Mouse (Mus musculus): ENCODE data around the gene Nrp1. TPM values are rescaled to one million over a fixed set of nuclear protein-coding genes. Genes with fewer than 3 reads are reported as not detected.
A peak's percentile ranks its signal among the peaks of the same experiment; 100 is the strongest.

Gene Nrp1
- polyA plus RNA-seq, 1 experiment from 2014 or later: 82.2 TPM

DNA sequence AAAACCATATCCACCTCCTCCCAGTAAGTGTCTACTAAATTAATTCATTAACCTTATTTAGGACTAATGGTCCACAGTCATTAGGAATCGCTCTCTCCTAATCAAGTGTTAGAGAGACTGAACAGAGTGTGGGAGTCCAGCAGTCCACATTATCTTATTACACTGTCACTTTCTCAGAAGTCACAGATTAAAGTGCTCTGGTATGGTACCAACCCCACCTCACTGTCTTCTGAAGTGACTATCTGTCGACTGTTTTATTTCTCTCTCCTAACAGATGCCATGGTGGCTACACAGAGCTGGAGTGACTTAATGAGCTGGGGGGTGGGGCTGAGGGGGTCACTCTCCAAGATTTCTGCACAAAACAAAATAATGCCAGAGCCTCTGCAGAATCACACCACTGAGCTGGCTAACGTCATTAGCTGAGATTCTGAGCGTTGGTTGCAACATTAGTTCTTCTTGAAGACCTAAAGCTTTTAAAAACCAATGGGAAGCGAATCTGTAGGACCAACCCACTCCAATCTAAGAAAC is 3.0 kb downstream of the Nrp1 start:
- Histone ChIP-seq H3K4me1 (replicated peaks; ENCODE audit: control insufficient read depth, insufficient read depth, low read length) (peaks cover 36% of the 10 kb centered on the region; the same call in 1 of the 2 replicates), H3K9me3 (ENCODE audit: control insufficient read depth, low read length) (no peaks in the 10 kb centered on the region), H3K9ac (peak overlapping the region; percentile 88), H3K36me3 (replicated peaks; ENCODE audit: control insufficient read depth, insufficient read depth) (peaks cover 4% of the 10 kb centered on the region; the same call in 1 of the 2 replicates), H3K4me2 (replicated peaks) (peak overlapping the region; percentile 99), H3K27me3 (ENCODE audit: control insufficient read depth, insufficient read depth, low read length) (no peaks in the 10 kb centered on the region), H3K27ac (peak overlapping the region; percentile 89), H3K4me3 (replicated peaks; ENCODE audit: low read length) (peak overlapping the region; percentile 60)
- ATAC-seq (ENCODE audit: low FRiP score): no peak
- 29% methylated on average over 5 of the region's 5 CpGs for WGBS
- DNase-seq (ENCODE audit: low spot score): no peak

DNA sequence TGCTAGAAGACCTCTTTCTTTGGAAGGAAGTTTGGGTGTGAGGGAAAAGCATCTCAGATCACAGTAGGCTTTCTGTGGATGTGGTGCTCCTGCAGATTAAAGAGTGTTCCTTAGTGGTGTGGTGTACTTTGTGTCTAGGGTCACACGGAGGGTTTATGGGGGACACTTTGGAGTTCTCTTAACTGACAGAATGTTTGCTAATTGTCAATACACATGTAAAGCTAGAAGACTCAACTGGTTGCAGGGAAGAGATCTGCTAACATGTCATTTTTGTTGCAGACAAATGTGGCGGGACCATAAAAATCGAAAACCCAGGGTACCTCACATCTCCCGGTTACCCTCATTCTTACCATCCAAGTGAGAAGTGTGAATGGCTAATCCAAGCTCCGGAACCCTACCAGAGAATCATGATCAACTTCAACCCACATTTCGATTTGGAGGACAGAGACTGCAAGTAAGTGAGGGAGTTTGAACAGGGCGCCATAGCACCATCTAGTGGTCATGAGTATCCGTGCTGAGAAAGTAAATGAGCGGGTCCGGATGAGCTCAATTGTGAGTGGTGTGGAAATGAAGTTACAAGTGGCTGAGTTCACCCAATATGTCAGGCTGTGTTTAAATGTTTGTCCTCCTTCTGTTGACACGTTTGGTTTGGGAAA is 4.7 kb downstream of the Nrp1 start:
- Histone ChIP-seq H3K27ac (no peak overlapping the region; the same call in 1 of the 2 replicates), H3K9ac (peak overlapping the region; percentile 88), H3K4me3 (replicated peaks; ENCODE audit: low read length) (peak overlapping the region; percentile 60), H3K36me3 (replicated peaks; ENCODE audit: control insufficient read depth, insufficient read depth) (peaks cover 4% of the 10 kb centered on the region; the same call in 1 of the 2 replicates), H3K9me3 (ENCODE audit: control insufficient read depth, low read length) (no peaks in the 10 kb centered on the region), H3K4me1 (replicated peaks; ENCODE audit: control insufficient read depth, insufficient read depth, low read length) (peaks cover 23% of the 10 kb centered on the region; the same call in 1 of the 2 replicates), H3K4me2 (replicated peaks) (peak overlapping the region; percentile 99), H3K27me3 (ENCODE audit: control insufficient read depth, insufficient read depth, low read length) (no peaks in the 10 kb centered on the region)
- peak; percentile 91 for DNase-seq (ENCODE audit: low spot score)
- no peak for ATAC-seq (ENCODE audit: low FRiP score)
- 14% methylated on average over 11 of the region's 11 CpGs for WGBS

DNA sequence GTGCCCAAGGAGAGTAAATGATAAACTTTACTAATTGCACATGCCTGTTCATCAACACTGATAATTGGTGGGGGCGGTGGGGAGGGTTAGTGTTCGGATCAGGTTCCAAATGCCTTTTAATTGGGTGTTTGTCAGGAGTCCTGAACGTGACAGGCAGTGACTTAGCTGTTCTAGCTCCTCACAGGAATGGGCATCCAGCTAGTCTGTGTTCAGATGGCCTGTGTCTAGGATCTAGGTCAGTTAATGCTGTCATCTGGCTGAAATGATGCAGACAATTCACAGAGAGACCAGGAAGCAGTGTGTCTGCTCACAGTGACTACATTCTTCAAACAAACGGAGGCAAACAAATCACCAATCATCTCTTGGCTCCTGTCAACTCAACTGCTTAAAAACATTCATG is 12.1 kb downstream of the Nrp1 start:
- Histone ChIP-seq H3K4me1 (replicated peaks; ENCODE audit: control insufficient read depth, insufficient read depth, low read length) (peaks cover 13% of the 10 kb centered on the region), H3K4me3 (replicated peaks; ENCODE audit: low read length) (no peak overlapping the region), H3K4me2 (replicated peaks) (no peak overlapping the region), H3K27ac (no peak overlapping the region), H3K36me3 (replicated peaks; ENCODE audit: control insufficient read depth, insufficient read depth) (peaks cover 10% of the 10 kb centered on the region), H3K27me3 (ENCODE audit: control insufficient read depth, insufficient read depth, low read length) (no peaks in the 10 kb centered on the region), H3K9me3 (ENCODE audit: control insufficient read depth, low read length) (no peaks in the 10 kb centered on the region), H3K9ac (no peak overlapping the region)
- DNase-seq (ENCODE audit: low spot score): no peak
- no peak for ATAC-seq (ENCODE audit: low FRiP score)
- WGBS: 79% methylated on average over 4 of the region's 4 CpGs

DNA sequence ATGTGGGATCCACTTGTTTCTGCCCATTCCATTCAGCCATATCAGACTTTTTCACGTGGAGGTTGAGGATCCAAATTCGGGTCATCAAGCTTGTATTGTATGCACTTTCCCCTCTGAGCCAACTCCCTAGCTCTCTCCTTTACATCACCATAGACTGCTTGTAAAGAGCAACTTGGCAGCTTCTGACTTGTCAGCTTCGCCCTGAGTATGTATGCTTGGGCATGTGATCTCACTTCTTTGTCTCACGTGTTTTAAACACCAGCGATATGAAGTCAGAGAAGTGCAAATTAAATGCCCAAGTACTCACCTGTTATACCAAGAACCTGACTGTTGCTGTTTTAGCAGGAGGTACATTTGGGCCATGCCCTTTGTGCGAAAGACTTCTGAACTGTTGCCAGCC is 12.6 kb downstream of the Nrp1 start:
- no peak overlapping the region for H3K9ac ChIP-seq
- peaks cover 10% of the 10 kb centered on the region for H3K36me3 ChIP-seq (replicated peaks; ENCODE audit: control insufficient read depth, insufficient read depth)
- ATAC-seq (ENCODE audit: low FRiP score) (no peak), DNase-seq (ENCODE audit: low spot score) (no peak)
- no peaks in the 10 kb centered on the region for H3K27me3 ChIP-seq (ENCODE audit: control insufficient read depth, insufficient read depth, low read length)
- no peak overlapping the region for H3K4me2 ChIP-seq (replicated peaks)
- no peak overlapping the region for H3K27ac ChIP-seq
- no peak overlapping the region for H3K4me3 ChIP-seq (replicated peaks; ENCODE audit: low read length)
- peaks cover 8% of the 10 kb centered on the region for H3K4me1 ChIP-seq (replicated peaks; ENCODE audit: control insufficient read depth, insufficient read depth, low read length)
- 81% methylated on average over 6 of the region's 6 CpGs for WGBS
- H3K9me3 ChIP-seq (ENCODE audit: control insufficient read depth, low read length): no peaks in the 10 kb centered on the region

DNA sequence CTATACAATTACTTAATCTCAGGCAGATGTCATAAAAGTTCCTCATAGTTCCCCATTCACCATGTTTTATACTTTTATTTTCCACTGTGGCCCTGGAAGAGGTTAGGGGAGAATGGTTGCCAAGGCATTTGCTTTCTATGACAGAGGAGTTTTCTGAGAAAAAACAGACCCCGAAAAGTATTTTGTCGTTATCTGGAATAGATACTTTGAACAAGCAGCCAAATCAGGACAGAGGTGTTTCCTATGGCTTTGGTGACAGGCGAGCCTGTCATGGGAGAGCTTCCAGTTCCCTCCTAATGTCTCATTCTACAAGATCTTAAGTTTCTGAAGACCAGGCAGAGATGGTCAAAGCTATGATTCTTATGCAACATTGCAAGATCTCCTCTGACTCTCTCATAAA is 13.4 kb downstream of the Nrp1 start:
- DNase-seq (ENCODE audit: low spot score) (no peak), ATAC-seq (ENCODE audit: low FRiP score) (no peak)
- H3K4me3 ChIP-seq (replicated peaks; ENCODE audit: low read length): no peak overlapping the region
- no peaks in the 10 kb centered on the region for H3K9me3 ChIP-seq (ENCODE audit: control insufficient read depth, low read length)
- peaks cover 4% of the 10 kb centered on the region; the same call in 1 of the 2 replicates for H3K4me1 ChIP-seq (replicated peaks; ENCODE audit: control insufficient read depth, insufficient read depth, low read length)
- no peak overlapping the region for H3K27ac ChIP-seq
- no peak overlapping the region for H3K4me2 ChIP-seq (replicated peaks)
- WGBS: 92% methylated on average over 3 of the region's 3 CpGs
- no peak overlapping the region for H3K9ac ChIP-seq
- H3K36me3 ChIP-seq (replicated peaks; ENCODE audit: control insufficient read depth, insufficient read depth): peaks cover 10% of the 10 kb centered on the region
- no peaks in the 10 kb centered on the region for H3K27me3 ChIP-seq (ENCODE audit: control insufficient read depth, insufficient read depth, low read length)

DNA sequence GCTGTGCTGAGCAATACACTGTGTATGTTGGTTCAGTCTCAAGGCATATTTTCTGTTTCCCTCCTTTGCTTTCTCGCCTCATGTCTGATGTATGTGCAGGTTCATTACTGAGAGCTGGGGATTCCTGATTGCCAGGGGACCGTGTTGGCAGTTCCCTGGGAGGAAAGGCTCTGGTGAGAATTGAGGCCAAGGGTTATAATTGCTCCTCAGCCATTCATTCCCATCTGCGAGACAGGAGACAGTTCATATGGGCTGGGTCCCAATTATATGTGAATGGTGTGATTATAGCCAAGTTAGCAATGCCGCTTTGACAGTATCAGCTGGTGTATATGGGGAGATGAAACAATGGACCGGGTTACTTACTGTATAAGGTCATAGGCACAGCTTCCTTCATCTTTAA is 14.3 kb downstream of the Nrp1 start:
- no peak overlapping the region for H3K27ac ChIP-seq
- H3K4me3 ChIP-seq (replicated peaks; ENCODE audit: low read length): no peak overlapping the region
- H3K36me3 ChIP-seq (replicated peaks; ENCODE audit: control insufficient read depth, insufficient read depth): peaks cover 10% of the 10 kb centered on the region
- no peaks in the 10 kb centered on the region for H3K27me3 ChIP-seq (ENCODE audit: control insufficient read depth, insufficient read depth, low read length)
- DNase-seq (ENCODE audit: low spot score) (no peak), ATAC-seq (ENCODE audit: low FRiP score) (no peak)
- no peaks in the 10 kb centered on the region for H3K9me3 ChIP-seq (ENCODE audit: control insufficient read depth, low read length)
- H3K4me2 ChIP-seq (replicated peaks): no peak overlapping the region
- H3K4me1 ChIP-seq (replicated peaks; ENCODE audit: control insufficient read depth, insufficient read depth, low read length): peaks cover 4% of the 10 kb centered on the region; the same call in 1 of the 2 replicates
- no peak overlapping the region for H3K9ac ChIP-seq
- WGBS: 73% methylated on average over 5 of the region's 5 CpGs

DNA sequence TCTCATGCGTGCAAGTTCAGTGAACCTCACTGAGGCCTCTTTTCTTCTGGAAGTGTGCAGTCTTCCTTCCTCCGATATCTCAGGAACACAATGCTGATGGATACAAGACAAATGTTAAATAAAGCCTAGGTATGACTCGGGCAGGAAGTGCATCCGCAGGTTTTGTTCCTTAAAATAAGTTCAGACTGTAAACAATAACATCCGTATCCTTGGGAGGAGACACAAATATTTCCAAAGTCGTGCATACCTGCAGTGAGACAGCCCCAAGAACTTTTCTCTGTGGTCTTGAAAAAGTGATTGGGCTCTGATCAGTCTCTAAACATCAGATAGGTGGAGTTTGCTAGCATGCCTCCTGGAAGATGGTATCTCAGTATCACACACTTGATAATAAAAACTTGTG is 15.0 kb downstream of the Nrp1 start:
- Histone ChIP-seq H3K4me3 (replicated peaks; ENCODE audit: low read length) (no peak overlapping the region), H3K27ac (no peak overlapping the region), H3K36me3 (replicated peaks; ENCODE audit: control insufficient read depth, insufficient read depth) (peaks cover 10% of the 10 kb centered on the region), H3K4me1 (replicated peaks; ENCODE audit: control insufficient read depth, insufficient read depth, low read length) (peaks cover 4% of the 10 kb centered on the region; the same call in 1 of the 2 replicates), H3K9me3 (ENCODE audit: control insufficient read depth, low read length) (no peaks in the 10 kb centered on the region), H3K4me2 (replicated peaks) (no peak overlapping the region), H3K9ac (no peak overlapping the region), H3K27me3 (ENCODE audit: control insufficient read depth, insufficient read depth, low read length) (no peaks in the 10 kb centered on the region)
- ATAC-seq (ENCODE audit: low FRiP score) (no peak), DNase-seq (ENCODE audit: low spot score) (no peak)
- 87% methylated on average over 6 of the region's 6 CpGs for WGBS

DNA sequence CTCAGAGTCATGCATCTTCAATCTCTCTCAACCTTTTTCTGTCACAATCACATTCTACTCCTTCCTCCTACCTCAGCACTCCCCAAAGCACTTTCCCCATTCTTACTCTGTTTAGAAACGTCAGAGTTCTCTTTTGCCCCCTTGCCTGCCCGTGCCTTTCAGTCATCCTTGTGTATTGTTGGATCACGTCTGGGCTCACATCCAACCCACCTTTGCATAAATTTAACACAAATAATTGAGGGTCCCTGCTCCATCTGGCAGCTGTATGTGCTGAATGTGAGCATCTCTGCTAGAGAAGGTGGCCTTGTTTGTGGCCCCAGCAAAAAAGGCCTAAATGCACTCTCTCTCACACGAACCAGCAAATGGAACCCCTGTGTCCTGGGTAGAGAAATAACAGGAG is 16.9 kb downstream of the Nrp1 start:
- WGBS: 44% methylated on average over 4 of the region's 4 CpGs
- no peak for ATAC-seq (ENCODE audit: low FRiP score)
- Histone ChIP-seq H3K27ac (no peak overlapping the region), H3K27me3 (ENCODE audit: control insufficient read depth, insufficient read depth, low read length) (no peaks in the 10 kb centered on the region), H3K9me3 (ENCODE audit: control insufficient read depth, low read length) (no peaks in the 10 kb centered on the region), H3K4me1 (replicated peaks; ENCODE audit: control insufficient read depth, insufficient read depth, low read length) (peaks cover 7% of the 10 kb centered on the region), H3K4me3 (replicated peaks; ENCODE audit: low read length) (no peak overlapping the region), H3K9ac (no peak overlapping the region), H3K36me3 (replicated peaks; ENCODE audit: control insufficient read depth, insufficient read depth) (peaks cover 6% of the 10 kb centered on the region), H3K4me2 (replicated peaks) (no peak overlapping the region)
- no peak for DNase-seq (ENCODE audit: low spot score)

DNA sequence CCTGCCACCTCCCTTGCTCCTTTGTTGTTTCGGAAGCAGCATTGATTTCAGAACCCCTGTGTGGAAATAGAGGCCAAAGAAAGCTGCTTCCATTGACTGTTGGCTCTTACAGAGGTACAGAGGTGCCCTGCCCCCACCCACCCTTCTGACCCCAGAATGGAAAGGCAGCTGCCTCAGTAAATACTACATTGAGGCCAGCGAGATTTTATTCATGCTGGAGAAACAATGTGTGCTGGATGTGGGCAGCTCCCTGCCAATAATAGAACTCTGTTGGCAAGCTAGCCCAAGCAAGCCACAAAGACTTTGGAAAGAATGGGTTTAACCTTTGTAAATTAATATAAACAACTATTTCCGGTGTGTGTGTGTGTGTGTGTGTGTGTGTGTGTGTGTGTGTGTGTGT is 24.8 kb downstream of the Nrp1 start:
- H3K4me2 ChIP-seq (replicated peaks): no peak overlapping the region
- DNase-seq (ENCODE audit: low spot score) (no peak), ATAC-seq (ENCODE audit: low FRiP score) (no peak)
- no peaks in the 10 kb centered on the region for H3K9me3 ChIP-seq (ENCODE audit: control insufficient read depth, low read length)
- WGBS: 16% methylated on average over 3 of the region's 3 CpGs
- no peak overlapping the region for H3K27ac ChIP-seq
- H3K36me3 ChIP-seq (replicated peaks; ENCODE audit: control insufficient read depth, insufficient read depth): no peaks in the 10 kb centered on the region
- H3K27me3 ChIP-seq (ENCODE audit: control insufficient read depth, insufficient read depth, low read length): no peaks in the 10 kb centered on the region
- peaks cover 11% of the 10 kb centered on the region for H3K4me1 ChIP-seq (replicated peaks; ENCODE audit: control insufficient read depth, insufficient read depth, low read length)
- H3K9ac ChIP-seq: no peak overlapping the region
- H3K4me3 ChIP-seq (replicated peaks; ENCODE audit: low read length): no peak overlapping the region

Measured in hindbrain, embryonic 14.5 days (tissue).